Mouse (Mus musculus) kidney, embryonic 15.5 days (tissue): ENCODE results near the gene Thbs3. TPM values are rescaled to one million over a fixed set of nuclear protein-coding genes. Genes with fewer than 3 reads are reported as not detected.

ENCODE experiments used
- ATAC-seq: fragments of 200-750 bp; cut with Nextera tagmentation; replicated peaks from 2 replicates; pipeline ENCODE4 v1.8.0; 2017; ENCODE audit warnings: moderate TSS enrichment; ENCODE audit not compliant: low FRiP score
- H3K27ac ChIP-seq: fragments of 300-500 bp; sonication (generic); 2 replicates; pipeline ENCODE4 v1.5.1; 2015; ENCODE audit warnings: mild to moderate bottlenecking, inconsistent platforms
- H3K27me3 ChIP-seq: fragments of 300-500 bp; sonication (generic); 2 replicates; pipeline ENCODE4 v1.6.1; 2015; ENCODE audit warnings: inconsistent platforms
- H3K36me3 ChIP-seq: fragments of 300-500 bp; sonication (generic); 2 replicates; pipeline ENCODE4 v1.6.1; 2015; ENCODE audit warnings: inconsistent platforms
- H3K4me1 ChIP-seq: fragments of 300-500 bp; sonication (generic); 2 replicates; pipeline ENCODE4 v1.6.1; 2015; ENCODE audit warnings: inconsistent platforms
- H3K4me2 ChIP-seq: fragments of 300-500 bp; sonication (generic); 2 replicates; pipeline ENCODE4 v1.6.1; 2015; ENCODE audit warnings: moderate library complexity, mild to moderate bottlenecking, inconsistent platforms
- H3K4me3 ChIP-seq: fragments of 300-500 bp; sonication (generic); replicated peaks from 2 replicates; pipeline ENCODE4 v1.5.1; 2015; ENCODE audit warnings: mild to moderate bottlenecking, inconsistent platforms
- H3K9ac ChIP-seq: fragments of 300-500 bp; sonication (generic); 2 replicates; pipeline ENCODE4 v1.6.1; 2015; ENCODE audit warnings: mild to moderate bottlenecking, inconsistent platforms
- H3K9me3 ChIP-seq: fragments of 300-500 bp; sonication (generic); replicated peaks from 2 replicates; pipeline ENCODE4 v1.6.1; 2016; ENCODE audit warnings: inconsistent platforms
- WGBS: fragments of 180-500 bp; shearing (Covaris S2); methylation state at CpG from one replicate; pipeline ENCODE4 v1.1.7; 2015; ENCODE audit warnings: mixed read lengths; 5-methylcytosine and 5-hydroxymethylcytosine counted together
- polyA plus RNA-seq: library from polyadenylated mRNA; unstranded; fragments of >200 nt; fragmentation: Nextera tagmentation; extraction: Ambion mirVana; gene quantifications from 2 replicates; pipeline ENCODE4 v1.2.1, GENCODE M21; 2015

Gene Thbs3
- polyA plus RNA-seq, 1 experiment from 2014 or later, result 20.5 TPM

- Histone ChIP-seq H3K27me3 (peaks cover 13% of the 10 kb centered on the region), H3K27ac (peak overlapping the region; percentile 77), H3K9ac (no peak overlapping the region), H3K4me1 (peaks cover 64% of the 10 kb centered on the region), H3K4me2 (peak overlapping the region; percentile 80), H3K9me3 (no peaks in the 10 kb centered on the region), H3K36me3 (peaks cover under 1% of the 10 kb centered on the region; the same call in 1 of the 2 replicates), H3K4me3 (peak overlapping the region; percentile 45)
- WGBS, result 54% methylated on average over 4 of the region's 4 CpGs
- ATAC-seq, result no peak
Observed at GRCm38 (mm10) chr3:89229276-89229675, 14.3 kb downstream of the Thbs3 start.

- H3K36me3 ChIP-seq, result 0 out of 2 replicates have a peak, but pooled peaks cover 3% of the 10 kb centered on the region
- ATAC-seq, result no peak
- 89% methylated on average over 2 of the region's 2 CpGs for WGBS
- no peak overlapping the region for H3K4me3 ChIP-seq
- H3K9me3 ChIP-seq, result no peaks in the 10 kb centered on the region
- H3K27ac ChIP-seq, result no peak overlapping the region
- H3K9ac ChIP-seq, result no peak overlapping the region
- no peak overlapping the region for H3K4me2 ChIP-seq
- peaks cover 60% of the 10 kb centered on the region for H3K4me1 ChIP-seq
- peaks cover 12% of the 10 kb centered on the region for H3K27me3 ChIP-seq
Observed at GRCm38 (mm10) chr3:89230561-89230960, 15.6 kb downstream of the Thbs3 start.

- no peak overlapping the region for H3K4me3 ChIP-seq
- H3K9ac ChIP-seq, result no peak overlapping the region
- ATAC-seq, result no peak
- 64% methylated on average over 7 of the region's 7 CpGs for WGBS
- H3K9me3 ChIP-seq, result no peaks in the 10 kb centered on the region
- 0 out of 2 replicates have a peak, but pooled peaks cover 7% of the 10 kb centered on the region for H3K36me3 ChIP-seq
- 0 out of 2 replicates have a peak overlapping the region, but pooled peaks have one; percentile 25 for H3K4me2 ChIP-seq
- H3K27me3 ChIP-seq, result peaks cover 4% of the 10 kb centered on the region; the same call in 1 of the 2 replicates
- peaks cover 52% of the 10 kb centered on the region for H3K4me1 ChIP-seq
- H3K27ac ChIP-seq, result no peak overlapping the region
Observed at GRCm38 (mm10) chr3:89231345-89231744, 16.4 kb downstream of the Thbs3 start.

GRCm38 (mm10) chr3:89231772-89232275, 16.8 kb downstream of the Thbs3 start:
- H3K4me1 ChIP-seq, result peaks cover 47% of the 10 kb centered on the region
- H3K27me3 ChIP-seq, result 0 out of 2 replicates have a peak, but pooled peaks cover 2% of the 10 kb centered on the region
- H3K9me3 ChIP-seq, result no peaks in the 10 kb centered on the region
- 0 out of 2 replicates have a peak, but pooled peaks cover 7% of the 10 kb centered on the region for H3K36me3 ChIP-seq
- 76% methylated on average over 16 of the region's 16 CpGs for WGBS
- H3K4me2 ChIP-seq, result peak overlapping the region; percentile 25; the same call in 1 of the 2 replicates
- no peak overlapping the region for H3K9ac ChIP-seq
- 0 out of 2 replicates have a peak overlapping the region, but pooled peaks have one; percentile 59 for H3K27ac ChIP-seq
- H3K4me3 ChIP-seq, result no peak overlapping the region
- ATAC-seq, result no peak

GRCm38 (mm10) chr3:89232614-89233013, 17.6 kb downstream of the Thbs3 start:
- Histone ChIP-seq H3K36me3 (peaks cover 11% of the 10 kb centered on the region; the same call in 1 of the 2 replicates), H3K4me3 (no peak overlapping the region)

GRCm38 (mm10) chr3:89233562-89234110, 18.7 kb downstream of the Thbs3 start:
- peaks cover 40% of the 10 kb centered on the region for H3K4me1 ChIP-seq
- H3K9me3 ChIP-seq, result no peaks in the 10 kb centered on the region
- no peak overlapping the region for H3K4me3 ChIP-seq
- 70% methylated on average over 14 of the region's 14 CpGs for WGBS
- H3K36me3 ChIP-seq, result peaks cover 11% of the 10 kb centered on the region; the same call in 1 of the 2 replicates
- 0 out of 2 replicates have a peak, but pooled peaks cover 2% of the 10 kb centered on the region for H3K27me3 ChIP-seq
- peak overlapping the region; percentile 59; the same call in 1 of the 2 replicates for H3K27ac ChIP-seq
- ATAC-seq, result peak; percentile 16; the same call in 1 of the 2 replicates
- no peak overlapping the region for H3K4me2 ChIP-seq
- peak overlapping the region; percentile 12; the same call in 1 of the 2 replicates for H3K9ac ChIP-seq

More at GRCm38 (mm10) chr3:89232614-89233013, 17.6 kb downstream of the Thbs3 start:
- no peaks in the 10 kb centered on the region for H3K9me3 ChIP-seq
- WGBS, result 41% methylated on average over 6 of the region's 6 CpGs
- ATAC-seq, result no peak
- 0 out of 2 replicates have a peak, but pooled peaks cover 2% of the 10 kb centered on the region for H3K27me3 ChIP-seq
- H3K9ac ChIP-seq, result no peak overlapping the region
- peaks cover 40% of the 10 kb centered on the region for H3K4me1 ChIP-seq
- peak overlapping the region; percentile 59; the same call in 1 of the 2 replicates for H3K27ac ChIP-seq
- peak overlapping the region; percentile 25 for H3K4me2 ChIP-seq

- Histone ChIP-seq H3K36me3 (peaks cover 11% of the 10 kb centered on the region; the same call in 1 of the 2 replicates), H3K27ac (no peak overlapping the region), H3K4me3 (no peak overlapping the region), H3K4me2 (no peak overlapping the region), H3K9me3 (no peaks in the 10 kb centered on the region), H3K27me3 (no peaks in the 10 kb centered on the region), H3K4me1 (peaks cover 31% of the 10 kb centered on the region), H3K9ac (no peak overlapping the region)
- 90% methylated on average over 10 of the region's 10 CpGs for WGBS
- no peak for ATAC-seq
Observed at GRCm38 (mm10) chr3:89236516-89236915, 21.5 kb downstream of the Thbs3 start.

- Histone ChIP-seq H3K4me2 (no peak overlapping the region), H3K27ac (no peak overlapping the region), H3K4me3 (no peak overlapping the region), H3K9me3 (no peaks in the 10 kb centered on the region), H3K4me1 (peaks cover 26% of the 10 kb centered on the region), H3K36me3 (peaks cover 14% of the 10 kb centered on the region), H3K27me3 (no peaks in the 10 kb centered on the region), H3K9ac (no peak overlapping the region)
- WGBS, result 92% methylated on average over 21 of the region's 21 CpGs
- no peak for ATAC-seq
Observed at GRCm38 (mm10) chr3:89237682-89238081, 22.7 kb downstream of the Thbs3 start.

- Histone ChIP-seq H3K36me3 (peaks cover 14% of the 10 kb centered on the region), H3K9ac (no peak overlapping the region), H3K4me2 (peak overlapping the region; percentile 15; the same call in 1 of the 2 replicates), H3K4me3 (no peak overlapping the region), H3K27ac (no peak overlapping the region), H3K27me3 (no peaks in the 10 kb centered on the region), H3K4me1 (peaks cover 26% of the 10 kb centered on the region), H3K9me3 (no peaks in the 10 kb centered on the region)
- 43% methylated on average over 11 of the region's 12 CpGs for WGBS
- peak; percentile 43; the same call in 1 of the 2 replicates for ATAC-seq
Observed at GRCm38 (mm10) chr3:89238494-89238893, 23.5 kb downstream of the Thbs3 start.

GRCm38 (mm10) chr3:89242331-89242895, 27.4 kb downstream of the Thbs3 start:
- WGBS, result 78% methylated on average over 9 of the region's 9 CpGs
- H3K27me3 ChIP-seq, result 0 out of 2 replicates have a peak, but pooled peaks cover 4% of the 10 kb centered on the region
- H3K4me3 ChIP-seq, result no peak overlapping the region
- no peak for ATAC-seq
- peaks cover 56% of the 10 kb centered on the region for H3K4me1 ChIP-seq
- H3K9ac ChIP-seq, result no peak overlapping the region
- peaks cover 6% of the 10 kb centered on the region for H3K36me3 ChIP-seq
- no peak overlapping the region for H3K27ac ChIP-seq
- H3K4me2 ChIP-seq, result no peak overlapping the region
- H3K9me3 ChIP-seq, result no peaks in the 10 kb centered on the region

GRCm38 (mm10) chr3:89243609-89244008, 28.6 kb downstream of the Thbs3 start:
- Histone ChIP-seq H3K4me1 (peaks cover 57% of the 10 kb centered on the region), H3K36me3 (peaks cover 13% of the 10 kb centered on the region), H3K9ac (0 out of 2 replicates have a peak overlapping the region, but pooled peaks have one; percentile 33), H3K27ac (peak overlapping the region; percentile 81), H3K4me3 (peak overlapping the region; percentile 72), H3K27me3 (0 out of 2 replicates have a peak, but pooled peaks cover 4% of the 10 kb centered on the region), H3K9me3 (no peaks in the 10 kb centered on the region), H3K4me2 (peak overlapping the region; percentile 82)
- WGBS, result 12% methylated on average over 14 of the region's 14 CpGs
- ATAC-seq, result peak; percentile 40
